Mouse (Mus musculus): ENCODE data around the gene Casp8. TPM values are rescaled to one million over a fixed set of nuclear protein-coding genes. Genes with fewer than 3 reads are reported as not detected.
"Not testable (repeated sequence)": the region's sequence is repeated elsewhere in the genome, so short reads cannot be mapped to it uniquely, and the experiment has no call there.

Gene Casp8
- polyA plus RNA-seq (2014; fragmentation: Nextera tagmentation; extraction: Ambion mirVana), result 18.8 and 18.9 TPM in 2 replicates

GRCm38 (mm10) chr1:58795291-58796058 lies at the start of gene Casp8:
TSS of gene Casp8 (plus strand) at chr1:58795374.
- Histone ChIP-seq H3K9ac (ENCODE audit: low read length) (peak within 1 kb of the TSS; percentile 63), H3K9me3 (ENCODE audit: control insufficient read depth, low read length) (no peaks in the 10 kb centered on the region), H3K4me1 (ENCODE audit: control insufficient read depth, insufficient read depth, low read length) (no peaks in the 10 kb centered on the region), H3K36me3 (ENCODE audit: control insufficient read depth, insufficient read depth, low read length) (0 out of 2 replicates have a peak, but pooled peaks cover 3% of the 10 kb centered on the region), H3K4me3 (ENCODE audit: low read depth, low read length) (peak within 1 kb of the TSS; percentile 41), H3K27me3 (ENCODE audit: control insufficient read depth, insufficient read depth, low read length) (no peaks in the 10 kb centered on the region), H3K27ac (replicated peaks; ENCODE audit: low read depth, low read length) (no peak within 1 kb of the TSS), H3K4me2 (ENCODE audit: low read depth, severe bottlenecking) (peak within 1 kb of the TSS; percentile 60)
- under 1% methylated on average over 42 of the region's 42 CpGs for WGBS
- ATAC-seq (ENCODE audit: insufficient number of reproducible peaks, low FRiP score, low TSS enrichment, low read depth), result peak; percentile 67; the same call in 1 of the 2 replicates
- peak; percentile 68 for DNase-seq (ENCODE audit: low spot score)

- H3K9me3 ChIP-seq (ENCODE audit: control insufficient read depth, low read length), result no peaks in the 10 kb centered on the region
- no peaks in the 10 kb centered on the region for H3K27me3 ChIP-seq (ENCODE audit: control insufficient read depth, insufficient read depth, low read length)
- no peaks in the 10 kb centered on the region for H3K4me1 ChIP-seq (ENCODE audit: control insufficient read depth, insufficient read depth, low read length)
- no peak overlapping the region for H3K4me2 ChIP-seq (ENCODE audit: low read depth, severe bottlenecking)
- WGBS, result 72% methylated on average over 9 of the region's 9 CpGs
- ATAC-seq (ENCODE audit: insufficient number of reproducible peaks, low FRiP score, low TSS enrichment, low read depth) (no peak), DNase-seq (ENCODE audit: low spot score) (peak; percentile 31)
- no peak overlapping the region for H3K9ac ChIP-seq (ENCODE audit: low read length)
- no peak overlapping the region for H3K4me3 ChIP-seq (ENCODE audit: low read depth, low read length)
- H3K36me3 ChIP-seq (ENCODE audit: control insufficient read depth, insufficient read depth, low read length), result peaks cover 5% of the 10 kb centered on the region; the same call in 1 of the 2 replicates
- H3K27ac ChIP-seq (replicated peaks; ENCODE audit: low read depth, low read length), result no peak overlapping the region
Observed at GRCm38 (mm10) chr1:58746880-58747279, 48.3 kb upstream of the Casp8 start.

- DNase-seq (ENCODE audit: low spot score), result peak; percentile 6
- H3K9ac ChIP-seq (ENCODE audit: low read length), result no peak overlapping the region
- no peaks in the 10 kb centered on the region for H3K9me3 ChIP-seq (ENCODE audit: control insufficient read depth, low read length)
- H3K27me3 ChIP-seq (ENCODE audit: control insufficient read depth, insufficient read depth, low read length), result no peaks in the 10 kb centered on the region
- no peak overlapping the region for H3K27ac ChIP-seq (replicated peaks; ENCODE audit: low read depth, low read length)
- no peak for ATAC-seq (ENCODE audit: insufficient number of reproducible peaks, low FRiP score, low TSS enrichment, low read depth)
- WGBS, result 96% methylated on average over 3 of the region's 3 CpGs
- H3K4me1 ChIP-seq (ENCODE audit: control insufficient read depth, insufficient read depth, low read length), result no peaks in the 10 kb centered on the region
- H3K4me3 ChIP-seq (ENCODE audit: low read depth, low read length), result no peak overlapping the region
- H3K36me3 ChIP-seq (ENCODE audit: control insufficient read depth, insufficient read depth, low read length), result peaks cover 4% of the 10 kb centered on the region; the same call in 1 of the 2 replicates
- no peak overlapping the region for H3K4me2 ChIP-seq (ENCODE audit: low read depth, severe bottlenecking)
Observed at GRCm38 (mm10) chr1:58759451-58759850, 35.7 kb upstream of the Casp8 start.

GRCm38 (mm10) chr1:58760581-58760980 lies 34.6 kb upstream of the Casp8 start:
- whole genome bisulfite sequencing, result 76% methylated on average over 1 of the region's 1 CpGs
- no peak overlapping the region for H3K9ac ChIP-seq (ENCODE audit: low read length)
- ATAC-seq (ENCODE audit: insufficient number of reproducible peaks, low FRiP score, low TSS enrichment, low read depth), result no peak
- DNase-seq (ENCODE audit: low spot score), result peak; percentile 7
- no peak overlapping the region for H3K27ac ChIP-seq (replicated peaks; ENCODE audit: low read depth, low read length)
- H3K4me1 ChIP-seq (ENCODE audit: control insufficient read depth, insufficient read depth, low read length), result no peaks in the 10 kb centered on the region
- H3K4me3 ChIP-seq (ENCODE audit: low read depth, low read length), result no peak overlapping the region
- H3K9me3 ChIP-seq (ENCODE audit: control insufficient read depth, low read length), result no peaks in the 10 kb centered on the region
- 0 out of 2 replicates have a peak, but pooled peaks cover 2% of the 10 kb centered on the region for H3K36me3 ChIP-seq (ENCODE audit: control insufficient read depth, insufficient read depth, low read length)
- H3K27me3 ChIP-seq (ENCODE audit: control insufficient read depth, insufficient read depth, low read length), result no peaks in the 10 kb centered on the region
- H3K4me2 ChIP-seq (ENCODE audit: low read depth, severe bottlenecking), result no peak overlapping the region

GRCm38 (mm10) chr1:58761391-58762275 lies 33.5 kb upstream of the Casp8 start:
- H3K4me1 ChIP-seq (ENCODE audit: control insufficient read depth, insufficient read depth, low read length); H3K4me3 ChIP-seq (ENCODE audit: low read depth, low read length); H3K27me3 ChIP-seq (ENCODE audit: control insufficient read depth, insufficient read depth, low read length); H3K9me3 ChIP-seq (ENCODE audit: control insufficient read depth, low read length); H3K27ac ChIP-seq (replicated peaks; ENCODE audit: low read depth, low read length); ATAC-seq (ENCODE audit: insufficient number of reproducible peaks, low FRiP score, low TSS enrichment, low read depth); H3K4me2 ChIP-seq (ENCODE audit: low read depth, severe bottlenecking); H3K9ac ChIP-seq (ENCODE audit: low read length); H3K36me3 ChIP-seq (ENCODE audit: control insufficient read depth, insufficient read depth, low read length): not testable (repeated sequence)
- 84% methylated on average over 5 of the region's 5 CpGs for WGBS
- peak; percentile 19 for DNase-seq (ENCODE audit: low spot score)

GRCm38 (mm10) chr1:58762576-58762975 lies 32.6 kb upstream of the Casp8 start:
- Histone ChIP-seq H3K27ac (replicated peaks; ENCODE audit: low read depth, low read length) (no peak overlapping the region), H3K36me3 (ENCODE audit: control insufficient read depth, insufficient read depth, low read length) (no peaks in the 10 kb centered on the region), H3K4me3 (ENCODE audit: low read depth, low read length) (no peak overlapping the region), H3K9ac (ENCODE audit: low read length) (no peak overlapping the region), H3K4me1 (ENCODE audit: control insufficient read depth, insufficient read depth, low read length) (no peaks in the 10 kb centered on the region), H3K27me3 (ENCODE audit: control insufficient read depth, insufficient read depth, low read length) (no peaks in the 10 kb centered on the region), H3K9me3 (ENCODE audit: control insufficient read depth, low read length) (no peaks in the 10 kb centered on the region), H3K4me2 (ENCODE audit: low read depth, severe bottlenecking) (no peak overlapping the region)
- 84% methylated on average over 5 of the region's 5 CpGs for WGBS
- peak; percentile 9 for DNase-seq (ENCODE audit: low spot score)
- no peak for ATAC-seq (ENCODE audit: insufficient number of reproducible peaks, low FRiP score, low TSS enrichment, low read depth)

GRCm38 (mm10) chr1:58766446-58766845 lies 28.7 kb upstream of the Casp8 start:
- H3K9me3 ChIP-seq (ENCODE audit: control insufficient read depth, low read length); H3K27ac ChIP-seq (replicated peaks; ENCODE audit: low read depth, low read length); ATAC-seq (ENCODE audit: insufficient number of reproducible peaks, low FRiP score, low TSS enrichment, low read depth); H3K4me3 ChIP-seq (ENCODE audit: low read depth, low read length); H3K9ac ChIP-seq (ENCODE audit: low read length); H3K4me1 ChIP-seq (ENCODE audit: control insufficient read depth, insufficient read depth, low read length); H3K4me2 ChIP-seq (ENCODE audit: low read depth, severe bottlenecking); H3K36me3 ChIP-seq (ENCODE audit: control insufficient read depth, insufficient read depth, low read length); H3K27me3 ChIP-seq (ENCODE audit: control insufficient read depth, insufficient read depth, low read length): not testable (repeated sequence)
- DNase-seq (ENCODE audit: low spot score), result peak; percentile 8
- 89% methylated on average over 4 of the region's 4 CpGs for WGBS

- DNase-seq (ENCODE audit: low spot score) (no peak), ATAC-seq (ENCODE audit: insufficient number of reproducible peaks, low FRiP score, low TSS enrichment, low read depth) (no peak)
- no peaks in the 10 kb centered on the region for H3K27me3 ChIP-seq (ENCODE audit: control insufficient read depth, insufficient read depth, low read length)
- no peaks in the 10 kb centered on the region for H3K4me1 ChIP-seq (ENCODE audit: control insufficient read depth, insufficient read depth, low read length)
- no peak overlapping the region for H3K4me2 ChIP-seq (ENCODE audit: low read depth, severe bottlenecking)
- no peaks in the 10 kb centered on the region for H3K36me3 ChIP-seq (ENCODE audit: control insufficient read depth, insufficient read depth, low read length)
- no peak overlapping the region for H3K27ac ChIP-seq (replicated peaks; ENCODE audit: low read depth, low read length)
- H3K4me3 ChIP-seq (ENCODE audit: low read depth, low read length), result no peak overlapping the region
- H3K9ac ChIP-seq (ENCODE audit: low read length), result no peak overlapping the region
- no peaks in the 10 kb centered on the region for H3K9me3 ChIP-seq (ENCODE audit: control insufficient read depth, low read length)
Observed at GRCm38 (mm10) chr1:58769136-58769535, 26.0 kb upstream of the Casp8 start.

All from limb, embryonic 11.5 days (tissue).